Comparison of ENCODE assay signal across 19 mouse cellular contexts in the genomic region with DNA sequence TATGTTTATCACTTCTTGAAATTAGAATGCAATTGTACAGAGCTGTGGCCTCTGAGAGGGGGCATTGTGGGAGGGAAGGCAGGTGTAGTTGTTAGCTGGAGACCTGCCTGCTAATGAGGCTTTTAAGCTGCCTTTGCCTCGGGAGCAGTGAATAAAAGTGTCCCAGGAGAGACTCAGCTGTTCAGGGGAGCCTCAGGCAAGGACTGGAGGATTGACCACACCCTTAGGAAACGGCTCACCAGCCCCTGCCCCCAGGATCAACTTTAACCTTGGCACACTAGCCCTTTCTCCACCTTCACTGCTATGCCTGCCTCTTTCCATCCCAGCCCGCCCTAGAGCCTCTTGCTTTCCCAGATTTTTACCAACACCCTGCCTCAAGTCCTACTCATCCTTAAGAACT.
"Had no signal": no experiment of that assay in that cellular context is flagged by ENCODE, and none has a peak within 500 bp of the region (broad histone marks: within the 10 kb centered on the region; RNA-seq: fewer than 3 reads in every experiment).

No protein-coding gene starts in this region.

- H3K27ac ChIP-seq: liver, embryonic 13.5 days; liver, embryonic 15.5 days; lung, embryonic 15.5 days; macrophage; neural tube, embryonic 12.5 days had no signal

- H3K4me3 ChIP-seq: liver, embryonic 13.5 days; liver, embryonic 15.5 days; lung, embryonic 15.5 days; megakaryocyte, embryonic 14.5 days; neural tube, embryonic 12.5 days had no signal

- H3K4me2 ChIP-seq: liver, embryonic 13.5 days; liver, embryonic 15.5 days; lung, embryonic 15.5 days; midbrain, embryonic 11.5 days; neural tube, embryonic 12.5 days had no signal

- H3K4me1 ChIP-seq: lung, embryonic 15.5 days had no signal

- H3K27me3 ChIP-seq: liver, embryonic 13.5 days; liver, embryonic 15.5 days; lung, embryonic 15.5 days; megakaryocyte, embryonic 14.5 days; neural tube, embryonic 12.5 days had no signal

- DNase-seq: liver, embryonic 13.5 days; liver, postnatal 0 days; lung, adult 2 months; lung, postnatal 14 days; lung, postnatal 36 days; midbrain, embryonic 14.5 days; retina, postnatal 1 day; right cerebral cortex, adult 18-20 months; right cerebral cortex, postnatal 14 days; spleen, adult 18-20 months; thymus, adult 18-20 months; thymus, postnatal 25 days had no signal

- H3K9ac ChIP-seq: liver, embryonic 13.5 days; liver, embryonic 15.5 days; liver, postnatal 0 days; lung, embryonic 15.5 days; neural tube, embryonic 12.5 days had no signal

- ATAC-seq: liver, postnatal 0 days; lung, postnatal 0 days had no signal

- H3K36me3 ChIP-seq: lung, embryonic 15.5 days; neural tube, embryonic 12.5 days had no signal

- H3K9me3 ChIP-seq: liver, embryonic 13.5 days; liver, embryonic 15.5 days; lung, embryonic 15.5 days; neural tube, embryonic 12.5 days had no signal
